In the genomic region with DNA sequence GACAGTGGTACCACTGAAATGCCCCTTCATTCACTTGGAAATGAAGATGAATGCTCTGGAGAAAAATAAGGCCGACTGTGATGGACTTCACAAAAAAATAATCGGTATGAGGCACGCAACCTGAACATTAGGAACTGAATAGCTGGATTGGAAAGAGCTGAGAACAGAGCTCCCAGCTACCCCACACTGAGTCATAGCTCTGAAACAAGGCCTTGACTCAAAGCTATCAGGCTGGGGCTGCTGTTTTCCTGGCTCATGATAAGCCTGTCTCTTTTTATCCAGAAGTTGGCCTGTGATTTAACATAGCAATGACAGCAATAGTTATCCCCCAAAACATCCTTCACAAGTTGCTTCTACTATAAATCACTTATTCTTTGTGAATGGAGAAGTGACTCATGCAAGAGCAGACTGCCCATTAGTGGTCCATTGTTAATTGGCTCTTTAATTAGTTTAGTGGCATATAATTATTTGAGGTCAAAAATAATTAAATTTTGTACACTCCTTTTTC, we compare ENCODE assay signal across 15 mouse cellular contexts.
DNase-seq lines count a peak whose midpoint lies in the region; ATAC-seq and TF ChIP-seq lines count a peak whose summit lies in the region.
"Had no signal": no experiment of that assay in that cellular context is flagged by ENCODE, and none has a peak within 500 bp of the region (broad histone marks: within the 10 kb centered on the region; RNA-seq: fewer than 3 reads in every experiment).

No protein-coding gene starts in this region.

- no peaks in the 10 kb centered on the region for H3K36me3 ChIP-seq in heart, embryonic 15.5 days
- no peaks in the 10 kb centered on the region for H3K36me3 ChIP-seq in heart, adult 2 months (ENCODE audit: control insufficient read depth, insufficient read depth, low read length)
- H3K36me3 ChIP-seq in thymus, adult 2 months (ENCODE audit: control insufficient read depth, insufficient read depth, low read length), result no peaks in the 10 kb centered on the region
- H3K36me3 ChIP-seq: midbrain, embryonic 15.5 days had no signal

- WGBS in heart, embryonic 15.5 days, result 24% methylated on average over 3 of the region's 3 CpGs
- 23% methylated on average over 3 of the region's 3 CpGs for WGBS in heart, adult 2 months
- 85% methylated on average over 3 of the region's 3 CpGs for WGBS in thymus, adult 2 months

- intact Hi-C loops in heart, adult 2 months (cut with DNase I), result no loop called here

- TF ChIP-seq POLR2A in heart, adult 2 months (IDR thresholded peaks at IDR 0.05; ENCODE audit: insufficient read depth, low read depth, low read length), result no peak
- TF ChIP-seq POLR2A in thymus, adult 2 months (IDR thresholded peaks at IDR 0.05; ENCODE audit: control insufficient read depth, extremely low read depth, insufficient read depth, low read length, poor library complexity), result no peak

- TF ChIP-seq EP300 in heart, adult 2 months (IDR thresholded peaks at IDR 0.05; ENCODE audit: insufficient read depth, low read depth, low read length), result no peak

- peak; percentile 66 for ATAC-seq in heart, embryonic 15.5 days (replicated peaks; ENCODE audit: insufficient number of reproducible peaks, insufficient read depth, low FRiP score, low read depth)
- ATAC-seq: midbrain, embryonic 15.5 days had no signal

- H3K4me3 ChIP-seq in heart, embryonic 15.5 days, result no peak overlapping the region
- no peak overlapping the region for H3K4me3 ChIP-seq in heart, adult 2 months
- H3K4me3 ChIP-seq in thymus, adult 2 months (ENCODE audit: control insufficient read depth, insufficient read depth, low read length), result no peak overlapping the region
- H3K4me3 ChIP-seq: erythroblast, embryonic 14.5 days; midbrain, embryonic 15.5 days had no signal

- H3K4me2 ChIP-seq in heart, embryonic 15.5 days, result no peak overlapping the region
- H3K4me2 ChIP-seq: midbrain, embryonic 15.5 days had no signal

- DNase-seq in embryo, embryonic 10.5 days (ENCODE audit: low spot score), result peak; percentile 17
- no peak for DNase-seq in embryo, embryonic 9.5 days (ENCODE audit: extremely low spot score)
- no peak for DNase-seq in heart, adult 2 months
- DNase-seq in right cerebral cortex, postnatal 10 days (ENCODE audit: low spot score in 2 of 2), result peak; percentile 23 to 26
- no peak for DNase-seq in right cerebral cortex, postnatal 36 days (ENCODE audit: low spot score in 2 of 2)
- DNase-seq in lung, postnatal 36 days, result no peak
- DNase-seq in thymus, adult 2 months, result no peak
- DNase-seq: cerebellum, postnatal 14 days; gastrocnemius, postnatal 25 days; kidney, adult 11 months; liver; lung, postnatal 14 days had no signal

- no peak for TF ChIP-seq CTCF in heart, adult 2 months (IDR thresholded peaks at IDR 0.05)
- no peak for TF ChIP-seq CTCF in thymus, adult 2 months (IDR thresholded peaks at IDR 0.05; ENCODE audit: borderline replicate concordance, control insufficient read depth, extremely low read depth, insufficient read depth, low read length, poor library complexity)

- H3K4me1 ChIP-seq in heart, embryonic 15.5 days (replicated peaks), result peaks cover 7% of the 10 kb centered on the region; the same call in 1 of the 2 replicates
- H3K4me1 ChIP-seq in heart, adult 2 months (ENCODE audit: control insufficient read depth, insufficient read depth, low read length), result no peaks in the 10 kb centered on the region
- no peaks in the 10 kb centered on the region for H3K4me1 ChIP-seq in thymus, adult 2 months (replicated peaks; ENCODE audit: control insufficient read depth, insufficient read depth, low read length)
- H3K4me1 ChIP-seq: midbrain, embryonic 15.5 days had no signal

- H3K9me3 ChIP-seq in heart, embryonic 15.5 days (replicated peaks), result no peaks in the 10 kb centered on the region
- H3K9me3 ChIP-seq: midbrain, embryonic 15.5 days had no signal

- peak overlapping the region; percentile 57; the same call in 1 of the 2 replicates for H3K27ac ChIP-seq in heart, embryonic 15.5 days
- no peak overlapping the region for H3K27ac ChIP-seq in heart, adult 2 months
- no peak overlapping the region for H3K27ac ChIP-seq in thymus, adult 2 months (ENCODE audit: control insufficient read depth, insufficient read depth, low read length)
- H3K27ac ChIP-seq: midbrain, embryonic 15.5 days had no signal

- H3K79me2 ChIP-seq in heart, adult 2 months (replicated peaks; ENCODE audit: control insufficient read depth, insufficient read depth, low read length), result no peaks in the 10 kb centered on the region

- H3K27me3 ChIP-seq in heart, embryonic 15.5 days, result no peaks in the 10 kb centered on the region
- no peaks in the 10 kb centered on the region for H3K27me3 ChIP-seq in heart, adult 2 months (ENCODE audit: control insufficient read depth, insufficient read depth, low read length)
- no peaks in the 10 kb centered on the region for H3K27me3 ChIP-seq in thymus, adult 2 months (ENCODE audit: control insufficient read depth, insufficient read depth, low read length)
- H3K27me3 ChIP-seq: midbrain, embryonic 15.5 days had no signal

- H3K9ac ChIP-seq in heart, embryonic 15.5 days, result no peak overlapping the region
- H3K9ac ChIP-seq in heart, adult 2 months (ENCODE audit: low read depth, low read length), result no peak overlapping the region
- H3K9ac ChIP-seq: midbrain, embryonic 15.5 days had no signal

Comparison
In these comparisons a context has a peak if more than half of its experiments do, and no peak if none do; other contexts are left out.
1. DNase-seq: peak in embryo, embryonic 10.5 days (single experiment) and right cerebral cortex, postnatal 10 days (2 of 2); none in embryo, embryonic 9.5 days (single experiment), heart, adult 2 months (0 of 2), right cerebral cortex, postnatal 36 days (0 of 2), lung, postnatal 36 days (single experiment) and thymus, adult 2 months (single experiment).